Mouse (Mus musculus) ES-Bruce4 (cell line): ENCODE data around the gene Ppfia2. TPM values are rescaled to one million over a fixed set of nuclear protein-coding genes. Genes with fewer than 3 reads are reported as not detected.

Experiments used
- H3K27ac ChIP-seq: 2 replicates; pipeline ENCODE4 v1.5.1; 2012; ENCODE audit warnings: low read length, inconsistent platforms; ENCODE audit not compliant: insufficient read depth
- H3K27me3 ChIP-seq: 2 replicates; pipeline ENCODE4 v1.6.1; 2012; ENCODE audit warnings: mild to moderate bottlenecking, low read length, inconsistent platforms; ENCODE audit not compliant: control insufficient read depth, poor library complexity, insufficient read depth, severe bottlenecking
- H3K36me3 ChIP-seq: 2 replicates; pipeline ENCODE4 v1.6.1; 2012; ENCODE audit warnings: inconsistent platforms, mild to moderate bottlenecking, low read length, moderate library complexity; ENCODE audit not compliant: control insufficient read depth, poor library complexity, insufficient read depth, severe bottlenecking
- H3K4me1 ChIP-seq: one replicate; pipeline ENCODE4 v1.8.1; 2011; ENCODE audit warnings: low read length; ENCODE audit not compliant: control insufficient read depth, insufficient read depth
- H3K4me3 ChIP-seq: 2 replicates; pipeline ENCODE4 v1.5.1; 2011; ENCODE audit warnings: low read depth, mild to moderate bottlenecking, low read length
- H3K9ac ChIP-seq: 2 replicates; pipeline ENCODE4 v1.6.1; 2012; ENCODE audit warnings: low read depth, mild to moderate bottlenecking, inconsistent platforms; ENCODE audit not compliant: poor library complexity, severe bottlenecking
- H3K9me3 ChIP-seq: replicated peaks from 2 replicates; pipeline ENCODE4 v1.6.1; 2012; ENCODE audit warnings: mild to moderate bottlenecking, low read length, inconsistent platforms; ENCODE audit not compliant: control insufficient read depth, poor library complexity, insufficient read depth, severe bottlenecking
- CTCF ChIP-seq: IDR thresholded peaks from one replicate; pipeline ENCODE4 v1.8.1; 2011; ENCODE audit warnings: low read depth, low read length
- EP300 ChIP-seq: IDR thresholded peaks from 2 replicates; pipeline ENCODE4 v1.6.1; 2011; ENCODE audit warnings: low read depth, low read length; ENCODE audit not compliant: insufficient read depth
- POLR2A ChIP-seq: IDR thresholded peaks from one replicate; pipeline ENCODE4 v1.8.1; 2011; ENCODE audit warnings: low read length; ENCODE audit not compliant: insufficient read depth
- polyA plus RNA-seq: library from polyadenylated mRNA; stranded (reverse); fragments of >200 nt; gene quantifications from 2 replicates; pipeline ENCODE4 v1.2.4, GENCODE M21; 2011; ENCODE audit warnings: low read depth; ENCODE audit not compliant: missing spikeins, insufficient read depth, insufficient read length

Gene Ppfia2
- polyA plus RNA-seq, 1 experiment, result not detected

GRCm38 (mm10) chr10:106910108-106910507 lies 440.0 kb downstream of the Ppfia2 start:
- no peak overlapping the region for H3K27ac ChIP-seq
- no peak overlapping the region for H3K4me3 ChIP-seq
- H3K27me3 ChIP-seq, result no peaks in the 10 kb centered on the region
- no peaks in the 10 kb centered on the region for H3K36me3 ChIP-seq
- no peaks in the 10 kb centered on the region for H3K4me1 ChIP-seq
- TF ChIP-seq CTCF (no peak), POLR2A (no peak), EP300 (no peak)
- no peak overlapping the region for H3K9ac ChIP-seq
- peaks cover 8% of the 10 kb centered on the region; the same call in 1 of the 2 replicates for H3K9me3 ChIP-seq

DNA sequence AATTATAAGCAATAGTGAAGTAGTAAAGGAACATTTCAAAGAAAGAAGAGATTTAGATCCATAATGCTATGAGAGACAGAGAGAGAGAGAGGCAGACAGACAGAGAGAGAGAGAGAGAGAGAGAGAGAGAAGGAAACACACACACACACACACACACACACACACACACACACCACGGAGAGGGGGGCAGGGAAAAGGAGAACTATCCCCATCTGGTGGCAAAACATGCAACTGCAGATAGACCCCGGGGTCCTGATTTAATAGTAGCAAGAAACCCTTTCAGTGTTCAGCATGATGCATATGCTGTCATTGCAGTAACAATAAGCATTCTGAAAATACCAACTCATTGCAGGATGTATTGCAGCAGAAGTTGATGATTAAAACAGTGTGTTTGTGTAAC lies 442.9 kb downstream of the Ppfia2 start:
- no peak for TF ChIP-seq EP300
- no peak for TF ChIP-seq POLR2A
- TF ChIP-seq CTCF, result no peak
- Histone ChIP-seq H3K27ac (no peak overlapping the region), H3K9me3 (peaks cover 8% of the 10 kb centered on the region; the same call in 1 of the 2 replicates), H3K36me3 (no peaks in the 10 kb centered on the region), H3K4me3 (no peak overlapping the region), H3K27me3 (no peaks in the 10 kb centered on the region), H3K9ac (no peak overlapping the region), H3K4me1 (peaks cover 1% of the 10 kb centered on the region)

DNA sequence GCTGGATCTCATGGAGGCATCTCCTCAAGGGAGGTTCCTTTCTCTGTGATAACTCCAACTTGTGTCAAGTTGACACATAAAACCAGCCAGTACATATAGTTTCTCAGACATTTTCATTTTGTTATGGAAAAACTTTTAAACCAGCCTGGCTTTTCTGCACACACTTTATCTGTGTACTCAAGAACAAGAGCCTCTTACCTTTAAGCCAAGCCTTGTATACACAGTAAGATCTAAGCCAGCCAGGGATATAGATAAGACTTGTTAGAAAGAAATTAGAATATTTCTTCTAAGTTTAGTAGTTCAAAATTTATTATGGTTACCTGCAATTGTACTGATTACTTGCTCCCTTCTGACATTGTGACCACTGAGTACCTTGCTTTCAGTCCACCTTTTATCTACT lies 444.1 kb downstream of the Ppfia2 start:
- TF ChIP-seq POLR2A (no peak), EP300 (no peak), CTCF (no peak)
- peaks cover 8% of the 10 kb centered on the region; the same call in 1 of the 2 replicates for H3K9me3 ChIP-seq
- H3K4me1 ChIP-seq, result peaks cover 1% of the 10 kb centered on the region
- H3K27me3 ChIP-seq, result no peaks in the 10 kb centered on the region
- H3K4me3 ChIP-seq, result no peak overlapping the region
- no peaks in the 10 kb centered on the region for H3K36me3 ChIP-seq
- H3K27ac ChIP-seq, result no peak overlapping the region
- no peak overlapping the region for H3K9ac ChIP-seq

DNA sequence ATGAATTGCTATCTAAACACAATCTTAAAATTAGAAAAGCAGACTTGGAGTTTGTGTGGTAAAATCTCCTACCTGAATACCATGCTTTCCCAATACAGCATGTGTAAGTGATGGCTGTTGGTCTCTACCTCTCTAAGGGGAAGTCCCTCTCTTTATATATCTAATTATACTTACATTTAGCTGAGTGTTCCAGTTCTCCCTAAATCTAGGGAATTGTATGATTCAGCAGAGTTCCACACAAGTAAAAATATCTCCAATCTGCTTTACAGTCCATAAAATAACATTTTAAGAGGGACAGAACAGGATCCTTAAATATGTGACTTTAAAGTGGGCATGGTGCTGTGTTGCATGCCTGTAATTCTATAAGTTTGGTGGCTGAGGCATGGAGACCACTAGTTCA lies 444.7 kb downstream of the Ppfia2 start:
- H3K27ac ChIP-seq, result no peak overlapping the region
- TF ChIP-seq CTCF (no peak), POLR2A (no peak), EP300 (no peak)

DNA sequence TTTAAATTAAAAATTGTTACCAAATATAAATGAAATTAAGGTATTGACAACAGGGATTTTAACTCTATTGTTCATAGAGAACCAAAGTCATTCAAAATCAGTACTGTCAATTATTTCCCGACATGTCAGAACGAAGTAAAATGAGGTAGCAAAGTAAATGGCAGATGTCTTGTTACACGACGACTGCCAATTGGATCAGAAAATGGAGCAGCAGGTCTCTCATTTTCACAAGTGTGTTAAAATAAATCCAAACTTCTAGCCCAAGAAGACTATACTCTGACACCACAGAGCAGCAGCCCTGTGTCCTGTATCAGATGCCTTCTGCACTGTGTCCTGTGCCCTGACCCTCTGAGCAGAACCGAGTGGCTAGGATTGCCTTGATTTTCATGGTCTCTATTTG lies 454.2 kb downstream of the Ppfia2 start:
- Histone ChIP-seq H3K27me3 (no peaks in the 10 kb centered on the region), H3K27ac (no peak overlapping the region), H3K4me1 (no peaks in the 10 kb centered on the region), H3K36me3 (no peaks in the 10 kb centered on the region), H3K9ac (no peak overlapping the region), H3K4me3 (no peak overlapping the region), H3K9me3 (no peaks in the 10 kb centered on the region)
- TF ChIP-seq CTCF (no peak), EP300 (no peak), POLR2A (no peak)

More for the DNA sequence above, 444.7 kb downstream of the Ppfia2 start:
- no peak overlapping the region for H3K4me3 ChIP-seq
- no peaks in the 10 kb centered on the region for H3K36me3 ChIP-seq
- no peaks in the 10 kb centered on the region for H3K27me3 ChIP-seq
- no peak overlapping the region for H3K9ac ChIP-seq
- peaks cover 8% of the 10 kb centered on the region; the same call in 1 of the 2 replicates for H3K9me3 ChIP-seq
- H3K4me1 ChIP-seq, result peaks cover 1% of the 10 kb centered on the region

- Histone ChIP-seq H3K27me3 (no peaks in the 10 kb centered on the region), H3K9ac (no peak overlapping the region), H3K4me1 (no peaks in the 10 kb centered on the region), H3K9me3 (no peaks in the 10 kb centered on the region), H3K27ac (no peak overlapping the region), H3K36me3 (no peaks in the 10 kb centered on the region), H3K4me3 (no peak overlapping the region)
- TF ChIP-seq POLR2A (no peak), EP300 (no peak), CTCF (no peak)
These were observed 454.7 kb downstream of the Ppfia2 start for GRCm38 (mm10) chr10:106924798-106925197.
